Mouse (Mus musculus) urinary bladder, postnatal 10 days (tissue): ENCODE data around the gene Gm20388.

ENCODE experiments used
- DNase-seq: peaks from one replicate; pipeline ENCODE4 v3.0.0; 2022; ENCODE audit warnings: low spot score

The Gm20388 gene

DNA sequence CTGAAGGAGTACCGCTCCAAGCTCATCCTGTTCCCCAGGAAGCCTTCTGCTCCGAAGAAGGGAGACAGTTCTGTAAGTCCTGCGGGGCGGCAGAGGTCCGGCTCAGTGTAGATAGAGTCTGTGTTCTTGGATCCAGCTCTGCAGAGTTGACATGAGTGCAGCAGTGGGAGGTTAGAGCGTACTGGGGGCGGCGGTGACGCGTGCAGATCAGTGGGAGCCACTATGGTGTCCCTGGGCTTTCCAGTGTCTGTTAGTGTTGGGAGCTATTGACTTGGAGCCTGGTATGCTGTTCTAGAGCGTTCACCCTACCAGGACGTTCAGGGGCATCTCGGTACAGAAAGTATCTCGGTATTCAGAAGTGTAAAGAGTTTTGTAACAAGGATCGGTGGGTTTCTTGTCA is 3192.6 kb downstream of the Gm20388 start:
- DNase-seq: no peak

DNA sequence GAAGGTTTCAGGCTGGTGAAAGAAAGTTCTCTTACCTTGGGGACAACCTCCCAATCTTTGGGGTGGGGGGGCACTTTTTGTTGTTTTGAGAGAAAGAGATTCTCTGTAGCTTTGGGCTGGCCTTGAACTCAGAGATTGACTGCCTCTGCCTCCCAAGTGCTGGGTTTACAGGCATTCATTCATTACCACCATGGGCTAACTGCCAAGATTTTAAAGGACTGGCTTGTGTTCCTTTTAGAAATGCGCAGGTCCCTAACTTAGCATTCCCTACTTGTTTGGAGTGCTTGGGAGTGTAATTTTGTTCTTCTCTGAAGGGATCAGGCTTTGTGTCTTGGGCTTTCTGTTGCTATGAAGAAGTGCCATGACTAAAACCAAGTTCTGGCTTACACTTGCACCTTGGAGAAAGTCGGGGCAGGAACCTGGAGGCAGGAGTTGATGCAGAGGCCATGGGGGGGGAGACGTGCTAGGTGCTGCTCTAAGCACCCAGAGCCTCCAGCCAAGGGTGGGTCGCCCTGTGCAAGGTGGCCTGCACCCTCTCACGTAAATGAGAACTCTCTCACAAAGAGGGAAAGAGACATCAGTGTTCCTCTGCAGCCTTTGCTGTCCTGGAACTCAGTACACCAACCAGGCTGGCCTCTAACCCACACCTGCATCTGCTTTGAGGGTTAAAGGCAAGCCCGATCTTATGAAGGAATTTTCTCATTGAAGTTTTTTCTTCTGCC is 3193.6 kb downstream of the Gm20388 start:
- no peak for DNase-seq

DNA sequence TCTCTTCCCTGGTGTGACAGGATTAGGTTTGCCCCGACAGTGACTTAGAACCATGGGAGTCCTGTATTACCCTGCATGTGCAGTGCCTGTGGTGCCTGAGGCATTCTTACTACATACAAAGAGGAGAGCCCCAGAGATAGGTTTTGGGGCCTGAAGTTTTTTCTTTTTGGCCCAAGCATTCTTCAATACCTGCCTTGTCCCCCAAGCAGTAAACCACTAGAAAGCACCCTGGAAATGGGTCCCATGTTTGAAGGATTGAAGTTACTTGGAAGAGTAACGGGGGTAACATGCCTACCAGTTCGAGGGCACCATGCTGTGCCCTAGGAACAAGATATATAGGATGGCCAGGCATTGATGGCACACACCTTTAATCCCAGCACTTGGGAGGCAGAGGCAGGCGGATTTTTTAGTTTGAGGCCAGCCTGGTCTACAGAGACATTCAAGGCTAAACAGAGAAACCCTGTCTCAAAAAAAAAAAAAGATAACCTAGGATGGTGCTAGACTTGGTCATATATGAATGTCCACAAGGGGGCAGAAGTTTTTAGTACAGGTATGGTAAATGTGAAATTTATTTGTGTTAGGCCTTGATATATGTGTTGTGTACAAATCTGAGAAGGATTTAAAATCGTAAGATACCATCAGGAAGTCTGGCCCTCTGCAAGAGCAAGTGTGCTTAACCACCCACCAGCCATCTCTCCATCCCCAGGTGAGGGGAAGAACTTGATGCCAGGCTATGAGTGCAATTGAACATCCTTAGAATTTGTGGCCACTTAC is 3195.1 kb downstream of the Gm20388 start:
- DNase-seq: no peak

DNA sequence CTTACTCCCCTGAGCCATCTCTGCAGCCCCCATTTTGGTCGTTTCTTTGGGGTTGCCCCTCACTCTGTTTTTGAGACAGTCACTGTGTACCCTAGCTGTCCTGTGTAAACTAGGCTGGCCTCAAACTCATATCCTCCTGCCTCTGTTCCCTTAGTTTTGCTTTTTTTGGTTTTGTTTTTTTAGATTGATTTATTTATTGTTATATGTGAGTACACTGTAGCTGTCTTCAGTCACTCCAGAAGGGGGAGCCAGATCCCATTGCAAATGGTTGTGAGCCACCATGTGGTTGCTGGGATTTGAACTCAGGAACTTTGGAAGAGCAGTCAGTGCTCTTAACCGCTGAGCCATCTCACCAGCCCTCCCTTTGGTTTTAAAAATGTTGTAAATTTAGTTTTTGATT is 3195.9 kb downstream of the Gm20388 start:
- DNase-seq: no peak

DNA sequence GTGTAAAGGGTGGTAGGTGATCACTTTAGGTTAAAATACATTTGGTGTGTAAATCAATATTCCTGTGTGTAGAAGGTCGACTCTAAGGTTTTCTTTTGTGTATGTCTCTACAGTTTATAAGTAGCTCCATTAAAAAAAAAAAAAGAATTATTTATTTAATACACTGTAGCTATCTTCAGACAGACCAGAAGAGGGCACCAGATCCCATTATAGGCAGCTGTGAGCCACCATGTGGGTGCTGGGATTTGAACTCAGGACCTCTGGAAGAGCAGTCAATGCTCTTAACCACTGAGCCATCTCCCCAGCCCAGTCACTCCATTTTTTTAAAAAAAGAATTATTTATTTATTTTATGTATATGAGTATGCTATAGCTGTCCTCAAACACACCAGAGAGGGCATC is 3197.4 kb downstream of the Gm20388 start:
- no peak for DNase-seq

DNA sequence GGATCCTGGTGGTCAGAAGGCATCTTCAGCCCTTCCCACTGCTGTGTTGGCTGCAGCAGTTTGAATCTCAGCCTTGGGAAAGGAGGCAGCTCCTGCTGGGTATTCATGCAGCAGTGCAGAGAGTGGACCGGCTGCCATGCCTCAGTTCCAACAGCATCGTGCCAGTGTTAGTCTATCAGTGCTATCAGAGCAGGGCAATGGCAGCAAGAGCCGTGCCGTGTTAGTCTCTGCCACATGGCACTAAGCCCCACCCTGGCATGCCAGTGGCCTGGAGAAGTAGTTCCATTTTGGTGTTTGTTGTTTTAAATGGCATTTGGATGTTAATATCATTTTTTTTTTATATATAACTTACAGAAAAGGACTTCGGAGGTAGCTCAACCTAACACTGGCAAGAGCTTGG is 3198.3 kb downstream of the Gm20388 start:
- no peak for DNase-seq

DNA sequence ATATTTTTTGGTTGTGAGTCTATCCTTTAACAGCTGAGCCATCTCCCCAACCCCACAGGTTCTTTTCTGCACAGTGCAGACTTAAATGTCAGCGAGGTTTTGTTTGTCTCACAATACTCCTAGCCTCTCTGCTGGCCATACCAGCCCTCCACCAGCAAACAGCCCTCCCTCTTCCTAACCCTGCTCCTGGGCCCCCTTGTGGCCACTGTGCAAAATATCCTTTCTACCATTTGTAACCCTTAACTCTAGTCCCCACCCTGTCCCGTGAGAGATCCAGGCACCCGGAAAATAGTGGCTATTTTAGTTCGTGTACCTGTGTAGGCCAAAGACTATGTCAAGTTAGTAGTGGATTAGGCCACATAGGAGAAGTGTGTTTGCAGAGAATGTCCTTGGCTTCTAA is 3200.0 kb downstream of the Gm20388 start:
- no peak for DNase-seq

DNA sequence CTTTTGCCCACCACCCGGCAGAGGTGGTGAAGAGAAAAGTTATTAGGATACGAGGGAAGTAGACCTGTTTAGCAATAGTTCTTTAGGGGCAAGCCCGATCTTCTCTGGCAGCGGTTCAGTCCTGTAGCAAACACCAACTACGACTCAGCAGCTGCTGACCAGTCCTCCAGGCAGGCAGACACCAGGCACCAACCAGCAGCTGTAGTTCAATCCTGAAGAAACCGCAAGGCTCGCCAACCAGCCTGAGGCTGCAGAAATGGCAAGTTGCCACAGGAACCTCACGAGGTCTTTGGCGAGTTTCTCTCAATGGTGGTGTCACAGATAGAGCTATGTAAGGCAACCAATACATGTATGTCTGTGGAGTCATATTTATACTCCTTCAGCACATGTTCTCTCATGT is 3202.3 kb downstream of the Gm20388 start:
- no peak for DNase-seq

DNA sequence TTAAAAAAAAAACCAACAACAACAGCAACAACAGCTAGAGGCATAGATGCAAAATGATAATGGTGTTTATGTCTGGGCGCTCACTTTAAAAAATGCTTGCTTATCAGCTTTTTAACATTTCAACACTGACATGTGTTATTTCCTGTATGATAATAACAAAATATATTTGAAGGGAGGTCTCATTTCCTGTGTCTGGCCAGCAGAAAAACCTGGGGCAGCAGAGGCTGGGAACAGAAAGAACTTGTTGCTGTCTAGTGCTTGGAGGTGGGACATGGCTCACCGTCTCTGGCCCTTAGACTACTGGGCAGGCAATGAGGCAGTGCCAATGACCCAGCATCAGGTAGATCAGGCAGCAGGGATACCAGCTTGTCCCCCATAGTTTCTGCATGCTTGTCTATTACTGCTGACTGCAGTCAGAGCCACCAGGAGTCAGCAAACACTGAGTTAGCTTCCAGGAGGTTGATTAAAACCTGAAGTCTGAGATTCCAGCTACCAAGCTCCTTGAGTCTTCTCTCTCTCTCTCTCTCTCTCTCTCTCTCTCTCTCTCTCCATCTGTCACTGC is 3203.3 kb downstream of the Gm20388 start:
- no peak for DNase-seq

DNA sequence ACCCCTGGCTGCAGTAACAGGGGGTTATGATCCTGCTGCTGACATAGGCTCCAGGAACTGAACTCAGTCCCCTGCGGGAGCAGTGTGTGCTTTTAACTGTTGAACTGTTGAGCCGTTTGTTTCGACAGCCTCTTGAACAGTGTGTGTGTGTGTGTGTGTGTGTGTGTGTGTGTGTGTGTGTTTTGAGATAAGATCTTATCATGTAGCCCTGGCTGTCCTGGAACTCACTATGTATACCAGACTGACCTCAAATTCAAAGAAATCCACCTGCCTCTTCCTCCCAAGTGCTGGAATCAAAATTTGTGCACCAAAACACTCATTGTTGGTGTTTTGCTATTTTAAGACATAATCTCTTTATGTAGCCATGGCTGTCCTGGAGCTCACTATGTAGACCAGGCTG is 3204.0 kb downstream of the Gm20388 start:
- no peak for DNase-seq

DNA sequence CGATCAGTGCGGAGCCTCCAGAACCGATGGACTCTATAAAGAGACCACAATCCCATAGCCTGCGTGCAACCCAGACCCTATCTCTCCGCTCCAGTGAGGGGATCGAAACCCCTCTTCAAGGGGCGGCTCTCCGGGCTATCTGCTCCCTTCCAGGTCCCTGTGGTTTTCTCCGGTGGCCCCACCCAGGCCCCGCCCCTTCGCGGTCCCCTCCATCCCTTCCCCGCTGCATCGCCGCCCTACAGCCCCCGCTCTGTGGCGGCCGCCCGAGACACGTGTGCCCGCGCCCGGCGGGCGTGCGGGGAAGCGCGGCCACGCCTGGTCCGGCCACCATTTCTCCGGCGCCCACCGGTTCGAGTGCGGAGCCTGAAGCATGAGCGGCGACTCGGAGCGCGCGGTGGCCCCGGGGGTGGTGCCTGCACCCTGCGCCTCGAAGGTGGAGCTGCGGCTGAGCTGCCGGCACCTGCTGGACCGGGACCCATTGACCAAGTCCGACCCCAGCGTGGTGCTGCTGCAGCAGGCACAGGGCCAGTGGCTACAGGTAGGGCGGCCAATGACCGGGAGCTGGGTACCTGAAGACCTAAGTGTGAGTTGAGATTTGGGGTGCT is 3206.6 kb downstream of the Gm20388 start, which contains the start of gene Cpne7:
TSS of gene Cpne7 (plus strand) at position 248 of the 605 bp plus-strand sequence.
- no peak for DNase-seq

DNA sequence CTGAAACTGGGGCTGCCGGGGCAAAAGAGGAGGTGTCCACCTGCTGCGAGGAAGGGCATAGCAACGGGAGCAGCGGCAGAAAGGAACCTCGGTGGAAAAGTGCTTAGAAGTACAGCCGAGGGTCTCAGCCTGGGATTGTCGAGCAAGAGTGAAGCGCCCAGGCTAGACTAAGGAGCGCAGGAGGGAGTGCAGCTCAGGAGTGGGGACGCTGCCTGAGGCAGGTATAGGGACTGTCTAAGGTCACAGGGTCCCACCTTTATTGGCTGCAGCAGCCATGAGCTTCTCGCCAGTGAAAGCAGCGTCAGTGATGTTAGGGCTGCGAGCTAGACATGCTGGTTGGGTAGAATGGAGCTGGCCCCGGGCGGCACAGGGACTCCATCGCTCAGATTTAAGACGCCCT is 3207.1 kb downstream of the Gm20388 start:
- no peak for DNase-seq

DNA sequence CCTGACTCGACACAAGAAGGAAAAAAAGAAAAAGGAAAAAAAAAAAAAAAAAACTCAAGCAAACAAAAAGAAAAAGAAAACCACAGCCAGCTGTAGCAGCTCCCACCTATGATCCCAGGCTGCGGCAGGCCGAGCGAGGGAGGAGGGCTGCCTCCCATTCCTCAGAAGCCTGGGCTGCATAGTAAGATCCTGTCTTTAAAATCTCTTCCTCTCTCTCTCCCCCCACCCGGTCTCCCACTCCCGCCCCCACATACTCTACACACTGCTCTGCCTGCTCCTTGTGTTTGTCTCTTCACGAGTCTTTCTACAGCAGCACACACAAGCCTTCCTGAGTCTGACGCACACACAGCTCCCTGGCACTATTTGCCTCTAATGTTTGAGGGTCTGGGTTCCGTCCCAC is 3211.4 kb downstream of the Gm20388 start:
- DNase-seq: no peak

DNA sequence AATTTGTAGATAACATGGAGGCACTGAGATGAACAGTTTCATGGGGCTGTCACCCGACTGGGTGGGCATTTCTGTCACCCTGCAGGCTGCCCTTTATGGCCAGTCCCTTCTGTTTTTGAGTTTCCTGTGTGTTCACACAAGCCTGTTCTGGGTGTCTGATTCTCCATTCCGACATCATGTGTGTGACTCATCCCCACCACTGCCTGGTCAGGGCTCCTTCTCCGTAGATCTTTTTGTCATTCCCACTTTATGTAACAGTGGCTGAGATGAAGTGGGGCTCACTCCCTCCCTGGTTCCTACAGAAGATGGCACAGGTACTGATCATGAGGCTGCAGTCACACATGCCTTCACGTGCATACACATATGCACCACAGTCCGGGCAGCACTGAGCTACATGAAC is 3212.0 kb downstream of the Gm20388 start:
- DNase-seq: no peak

DNA sequence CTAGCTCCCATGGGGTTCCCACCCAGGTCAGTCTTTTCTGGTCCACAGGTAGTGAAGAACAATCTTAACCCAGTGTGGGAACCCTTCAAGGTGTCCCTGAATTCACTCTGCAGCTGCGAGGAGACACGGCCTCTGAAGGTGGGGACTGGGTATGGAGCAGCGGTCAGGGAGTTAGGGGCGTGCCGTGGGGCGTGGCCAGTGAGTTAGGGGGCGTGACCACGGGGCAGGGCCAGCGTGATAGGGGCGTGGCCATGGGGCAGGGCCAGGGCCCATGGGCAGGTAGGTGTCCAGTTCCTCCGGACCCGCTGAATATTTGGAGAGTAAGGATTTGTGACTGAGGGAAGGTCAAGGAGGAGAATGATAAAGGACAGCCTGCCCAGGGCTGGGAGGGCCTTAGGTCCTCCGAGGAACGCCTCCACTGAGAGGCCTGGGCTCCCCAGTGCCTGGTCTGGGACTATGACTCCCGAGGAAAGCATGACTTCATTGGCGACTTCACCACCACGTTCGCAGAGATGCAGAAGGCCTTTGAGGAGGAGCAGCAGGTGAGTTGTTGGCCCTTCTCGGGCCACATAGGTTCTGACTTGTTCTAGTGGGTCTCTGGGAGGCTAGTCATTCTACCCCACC is 3215.7 kb downstream of the Gm20388 start:
- no peak for DNase-seq

DNA sequence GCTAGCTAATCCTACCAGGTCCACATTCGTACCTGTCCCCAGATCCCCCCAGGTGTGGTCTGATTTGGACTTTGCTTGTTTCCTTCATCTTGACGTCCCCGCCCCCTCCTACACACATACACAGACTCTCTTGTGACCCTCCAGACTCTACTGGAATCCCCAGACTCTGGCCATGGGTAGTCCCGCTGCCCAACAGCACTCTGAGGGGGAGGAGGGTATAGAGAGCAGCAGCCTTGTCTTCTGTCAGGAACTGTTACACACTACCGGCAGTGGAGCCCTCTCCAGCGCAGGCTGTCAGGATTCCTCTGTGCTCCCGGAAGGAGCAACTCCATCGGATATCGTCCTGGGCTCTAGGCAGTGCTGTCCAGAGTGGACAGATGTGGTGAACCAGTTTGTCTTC is 3220.4 kb downstream of the Gm20388 start:
- DNase-seq: no peak

DNA sequence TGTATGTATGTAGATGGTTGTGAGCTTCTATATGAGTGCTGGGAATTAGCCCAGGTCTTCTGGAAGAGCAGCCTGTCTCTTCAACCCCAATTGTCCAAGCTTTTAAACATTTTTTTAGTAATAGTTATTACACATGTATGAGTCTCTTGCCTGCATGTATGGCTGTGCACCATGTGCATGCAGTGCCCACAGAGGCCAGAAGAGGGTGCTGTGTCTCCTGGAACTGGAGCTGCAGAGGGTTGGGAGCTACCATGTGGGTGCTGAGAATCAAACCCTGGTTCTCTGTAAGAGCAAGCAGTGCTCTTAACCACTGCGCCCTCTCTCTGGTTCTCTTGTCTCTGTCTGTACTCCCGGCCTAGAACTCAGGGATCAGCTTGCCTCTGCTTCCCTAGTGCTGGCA is 3222.3 kb downstream of the Gm20388 start:
- no peak for DNase-seq

DNA sequence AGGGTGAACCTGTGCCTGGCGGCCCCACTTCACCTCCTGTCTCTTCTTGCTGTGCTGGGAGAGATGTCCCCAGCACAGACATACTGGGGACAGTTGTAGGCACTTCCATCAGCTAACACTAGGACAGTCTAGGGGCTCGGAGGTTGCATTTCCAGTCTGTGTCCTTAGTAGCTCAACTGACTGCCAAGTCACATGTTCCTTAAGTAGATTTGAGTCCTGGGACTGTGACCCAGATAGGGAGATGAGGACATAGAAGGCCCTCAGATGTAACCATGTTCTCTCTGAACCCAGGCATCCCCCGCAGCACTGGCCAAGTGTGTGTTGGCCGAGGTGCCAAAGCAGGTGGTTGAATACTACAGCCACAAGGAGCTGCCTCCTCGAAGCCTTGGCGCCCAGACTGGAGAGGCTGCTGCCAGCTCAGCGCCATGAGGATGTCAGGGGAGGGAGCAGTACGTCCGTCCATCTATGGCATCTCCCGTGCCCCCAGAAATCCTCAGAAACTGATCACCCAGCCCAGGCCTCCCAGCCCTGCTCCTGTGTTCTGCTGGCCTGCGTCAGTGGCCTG is 3223.6 kb downstream of the Gm20388 start:
- DNase-seq: no peak

DNA sequence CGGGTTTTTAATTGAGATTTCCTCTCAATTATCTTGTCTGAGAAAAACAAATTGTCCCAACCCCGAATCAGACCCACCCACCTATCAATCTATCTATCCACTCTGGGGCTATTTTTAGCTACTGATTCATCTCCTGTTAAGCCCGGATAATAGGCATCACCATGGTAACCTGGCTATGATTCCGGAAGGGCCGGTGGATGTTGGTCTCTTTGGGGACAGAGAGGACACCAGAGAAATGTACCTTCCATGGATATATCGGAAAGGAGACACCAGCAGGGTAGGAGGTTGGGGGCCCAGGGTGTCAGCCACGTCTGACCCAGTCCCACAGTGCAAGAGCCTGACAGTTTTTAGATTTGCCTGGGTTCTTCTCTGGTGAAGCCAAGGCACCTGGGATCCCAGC is 3224.8 kb downstream of the Gm20388 start:
- no peak for DNase-seq

DNA sequence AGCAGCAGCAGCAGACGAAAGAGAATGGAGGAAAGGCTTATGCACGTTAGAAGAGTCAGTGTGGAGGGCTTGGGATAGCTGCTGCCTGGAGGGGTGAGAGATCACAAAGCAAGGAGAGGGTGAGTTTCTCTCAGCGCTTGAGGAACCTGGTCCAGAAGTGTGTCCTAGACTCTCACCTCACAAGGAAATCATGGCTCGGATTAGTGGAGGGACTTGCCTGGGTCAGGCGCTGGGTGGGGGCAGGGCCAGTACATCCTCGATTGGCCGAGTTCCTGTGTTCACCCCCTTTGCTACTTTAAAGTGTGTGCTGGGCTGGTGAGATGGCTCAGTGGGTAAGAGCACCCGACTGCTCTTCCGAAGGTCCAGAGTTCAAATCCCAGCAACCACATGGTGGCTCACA is 3225.2 kb downstream of the Gm20388 start:
- no peak for DNase-seq

DNA sequence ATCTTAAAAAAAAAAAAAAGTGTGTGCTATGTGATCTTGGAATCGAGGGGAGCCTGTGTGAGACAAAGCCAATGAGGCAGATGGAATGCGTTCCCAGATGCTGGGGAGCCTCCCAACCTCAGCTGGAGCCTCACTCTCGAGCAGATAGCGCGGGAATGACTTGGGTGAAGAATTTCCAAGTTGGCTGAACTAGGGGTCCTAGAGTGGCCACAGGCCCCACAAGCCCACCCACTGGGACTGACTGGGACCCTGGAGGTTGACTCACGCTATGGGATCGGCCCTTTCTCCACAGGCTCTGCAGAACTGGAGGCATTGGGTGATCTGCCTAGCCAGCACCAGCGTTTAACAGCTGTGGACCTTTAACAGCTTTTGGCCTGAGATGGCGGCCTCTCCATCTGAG is 3225.6 kb downstream of the Gm20388 start:
- DNase-seq: no peak

DNA sequence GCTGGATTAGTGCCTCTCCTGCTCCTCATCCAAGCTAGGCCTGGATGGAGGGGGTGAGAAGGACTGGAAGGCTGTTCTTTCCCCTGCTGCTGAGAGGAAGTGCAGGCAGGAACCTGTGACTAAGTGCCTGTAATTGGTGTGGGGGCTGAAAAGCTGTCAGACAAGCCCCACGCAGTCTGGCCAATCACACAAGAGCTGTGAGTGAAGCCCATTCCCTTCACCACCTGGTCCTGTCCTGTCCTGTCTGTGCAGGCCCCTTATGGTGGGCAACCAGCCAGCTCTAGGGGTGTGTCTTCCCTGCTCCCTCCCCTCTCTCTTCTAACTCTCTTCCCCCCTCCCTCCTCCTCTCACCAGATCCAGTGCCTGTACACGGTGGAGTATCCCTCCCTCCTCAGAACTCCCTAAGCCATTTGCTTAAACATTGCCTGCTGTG is 3227.0 kb downstream of the Gm20388 start:
- no peak for DNase-seq
